Mouse (Mus musculus) skeletal muscle tissue, adult 2 months (tissue): ENCODE data around the gene Mrtfa.

ENCODE experiments used
- DNase-seq: peaks from one replicate; pipeline ENCODE4 v3.0.0-alpha.2; 2012; ENCODE audit warnings: low read depth, low spot score

Mrtfa gene

DNA sequence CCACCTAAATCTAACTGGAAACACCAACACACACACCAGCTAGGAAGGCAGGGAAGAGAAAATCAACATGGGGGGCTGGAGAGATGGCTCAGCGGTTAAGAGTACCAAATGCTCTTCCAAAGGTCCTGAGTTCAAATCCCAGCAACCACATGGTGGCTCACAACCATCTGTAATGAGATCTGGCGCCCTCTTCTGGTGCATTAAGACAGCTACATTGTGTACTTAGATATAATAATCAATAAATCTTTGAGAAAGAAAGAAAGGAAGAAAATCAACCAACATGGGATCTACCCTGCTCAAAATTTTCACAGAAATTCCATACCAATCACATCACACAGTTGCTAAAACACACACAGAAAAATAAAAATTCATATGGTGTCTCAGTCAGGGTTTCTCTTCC lies 34.1 kb downstream of the Mrtfa start:
- no peak for DNase-seq

DNA sequence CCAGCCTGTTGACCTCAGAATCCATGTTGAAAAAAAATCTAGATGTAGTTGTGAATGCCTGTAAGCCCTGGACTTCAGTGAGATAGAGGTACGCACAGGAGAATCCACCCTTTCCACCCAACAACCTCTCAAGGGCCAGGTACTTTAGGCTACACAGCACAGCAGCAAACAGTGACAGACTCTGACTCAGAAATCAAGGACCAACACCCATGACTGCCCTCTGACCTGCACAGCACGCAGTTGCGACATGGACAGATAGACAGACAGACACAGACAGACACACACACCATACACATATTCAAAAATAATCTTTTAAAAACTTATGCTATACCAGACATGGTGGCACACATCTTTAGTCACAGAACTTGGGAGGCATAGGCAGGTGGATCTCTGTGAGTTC lies 34.7 kb downstream of the Mrtfa start:
- DNase-seq = no peak

DNA sequence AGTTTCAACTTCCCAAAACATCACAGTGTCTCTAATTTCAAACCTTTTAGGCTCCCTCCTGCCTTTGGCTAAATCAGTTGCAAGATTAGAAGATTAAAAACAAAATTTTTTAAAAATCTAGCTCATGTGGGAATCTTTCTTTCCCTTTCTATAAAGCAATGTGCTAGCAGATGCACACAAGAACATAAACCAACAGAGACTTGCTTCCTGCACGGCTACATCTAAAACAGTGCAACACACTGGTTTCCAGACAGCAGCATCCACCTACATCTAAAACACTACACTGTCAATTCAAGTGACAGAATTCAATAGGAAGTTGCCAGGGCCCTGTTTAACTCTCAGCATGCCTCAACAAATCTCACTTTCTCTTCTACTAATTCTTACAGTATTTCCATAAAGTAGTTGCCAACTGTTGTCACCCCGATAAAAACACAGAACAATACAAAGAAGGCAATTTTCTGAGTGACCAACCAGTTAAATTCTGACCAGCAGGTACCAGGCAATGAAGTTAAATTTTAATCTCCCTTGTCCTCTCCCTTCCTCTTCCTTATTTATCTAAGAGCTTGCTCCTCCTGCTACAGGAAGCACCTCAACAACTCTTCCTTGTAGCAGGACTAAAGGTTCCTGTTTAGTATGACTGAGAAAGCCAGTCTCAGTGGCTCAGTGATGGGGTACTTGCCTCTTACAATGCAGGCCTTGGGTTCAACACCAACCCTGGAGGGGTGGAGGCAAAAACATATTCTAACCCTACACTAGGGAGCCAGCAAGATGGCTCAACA lies 35.5 kb downstream of the Mrtfa start:
- no peak for DNase-seq

DNA sequence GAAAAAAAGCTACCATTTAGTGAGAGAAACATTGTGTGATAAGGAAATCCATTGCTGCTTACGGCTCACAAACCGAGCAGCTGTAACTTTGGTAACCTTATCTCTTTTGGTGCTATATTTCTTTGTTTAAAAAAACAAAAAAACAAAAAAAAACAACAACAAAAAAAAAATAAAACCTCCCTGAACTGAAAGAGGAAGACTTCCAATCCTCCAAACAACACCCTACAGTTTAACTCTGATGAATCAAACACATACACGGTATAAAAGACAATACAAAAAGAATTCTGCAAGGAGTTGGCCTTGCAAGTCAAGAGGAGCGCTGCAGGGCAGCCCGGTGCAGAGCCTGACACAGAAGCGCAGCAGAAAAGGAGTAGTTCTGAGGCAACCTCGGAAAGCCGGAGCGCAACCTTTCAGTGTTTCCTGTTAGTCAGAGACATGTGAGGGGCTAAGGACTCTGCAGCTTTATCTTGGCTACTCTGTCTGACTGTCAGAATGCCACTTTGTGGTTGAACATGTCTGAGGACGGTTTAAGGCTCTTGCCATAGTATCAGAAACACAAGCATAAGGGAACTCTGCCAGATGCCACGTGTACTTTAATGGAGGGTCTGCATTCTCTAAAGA lies 48.5 kb downstream of the Mrtfa start:
- no peak for DNase-seq

DNA sequence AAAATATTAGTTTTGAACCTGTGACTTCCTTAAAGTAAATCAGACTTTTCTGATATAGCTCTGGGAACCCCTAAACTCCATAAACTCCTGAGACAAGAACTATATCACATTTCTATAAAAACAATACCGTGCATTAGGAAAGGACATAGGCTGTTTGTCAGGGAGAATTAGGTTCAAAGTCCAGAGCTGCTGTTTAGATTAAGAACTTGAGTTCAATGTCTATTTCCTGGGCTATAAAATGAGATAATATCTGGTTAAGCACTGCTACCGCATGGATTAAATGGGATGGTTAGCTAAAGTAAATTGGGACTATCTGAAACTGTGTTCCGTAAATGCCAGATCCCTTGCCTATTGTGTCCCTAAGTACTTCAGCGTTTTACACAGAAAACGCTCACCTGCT lies 50.6 kb downstream of the Mrtfa start:
- DNase-seq = no peak

DNA sequence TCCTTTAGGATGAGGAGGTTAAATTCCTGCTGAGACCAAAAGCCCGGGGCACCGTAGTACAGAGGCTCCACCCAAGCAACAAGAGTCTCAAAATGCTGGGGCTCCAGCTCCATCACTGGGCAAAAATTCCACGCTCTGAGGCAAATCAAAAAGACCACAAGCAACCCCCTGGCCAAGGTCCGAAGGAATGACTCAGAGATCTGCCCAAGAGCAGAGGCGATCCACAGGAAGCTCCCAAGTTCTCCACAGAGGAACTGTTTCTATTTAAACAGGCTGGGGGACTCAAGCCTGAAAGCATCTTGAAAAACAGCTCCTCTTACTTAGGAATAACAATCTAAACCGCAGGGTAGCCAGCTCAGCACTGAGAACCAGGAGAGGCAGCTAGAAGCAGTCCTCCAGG lies 53.3 kb downstream of the Mrtfa start:
- DNase-seq = peak; percentile 27

DNA sequence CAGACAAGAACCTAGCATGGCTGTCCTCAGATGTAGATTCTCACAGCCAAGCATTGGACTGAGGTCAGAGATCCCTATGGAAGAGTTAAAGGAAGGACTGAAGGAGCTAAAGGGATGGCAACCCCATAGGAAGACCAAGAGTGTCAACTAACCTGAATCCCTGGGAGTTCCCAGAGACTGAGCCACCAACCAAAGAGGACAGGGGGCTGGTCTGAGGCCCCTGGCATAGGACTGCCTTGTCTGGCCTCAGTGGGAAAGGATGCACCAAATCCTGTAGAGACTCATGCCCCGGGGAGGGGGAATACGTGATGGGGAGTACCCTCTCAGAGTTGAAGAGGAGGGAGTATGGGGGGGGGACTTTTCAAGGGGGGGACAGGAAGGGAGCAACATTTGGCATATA lies 56.8 kb downstream of the Mrtfa start:
- DNase-seq = no peak

DNA sequence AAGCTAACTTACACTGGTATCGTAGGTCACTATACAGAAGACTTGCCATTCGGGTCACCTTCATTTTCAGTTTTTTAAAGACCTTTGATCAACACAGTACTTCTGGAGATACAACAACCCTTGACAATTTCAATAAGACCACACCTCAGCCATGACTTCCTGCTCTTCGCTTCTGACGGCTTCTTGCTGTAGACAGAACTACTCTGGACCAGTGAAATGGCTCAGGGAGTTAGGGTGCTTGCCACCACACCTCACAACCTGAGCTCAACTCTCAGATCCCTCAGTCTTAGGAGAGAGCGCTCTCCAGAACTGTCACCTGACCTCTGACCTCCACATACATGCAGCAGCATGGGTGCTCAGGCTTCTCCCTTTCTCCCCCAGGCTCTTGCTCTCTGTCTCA lies 59.4 kb downstream of the Mrtfa start:
- no peak for DNase-seq

DNA sequence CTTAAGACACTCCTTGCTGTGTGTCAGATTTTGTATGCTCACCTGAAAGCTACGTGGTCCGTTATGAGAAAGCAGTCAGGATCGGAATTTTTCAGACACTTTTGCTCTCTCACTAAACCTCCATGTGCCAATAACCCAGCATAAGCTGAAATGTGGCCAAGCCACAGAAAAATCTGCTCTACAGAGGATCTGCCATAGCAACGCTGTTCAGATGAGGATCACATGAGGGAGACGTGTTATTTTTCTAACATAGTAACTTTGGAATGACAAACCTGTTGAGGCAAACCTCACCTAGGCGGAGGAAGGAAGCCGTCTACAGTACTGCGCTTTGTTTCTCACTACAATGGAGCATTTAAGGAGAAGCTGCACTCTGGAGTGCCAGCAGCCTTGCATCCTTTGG lies 60.6 kb downstream of the Mrtfa start:
- DNase-seq = no peak

DNA sequence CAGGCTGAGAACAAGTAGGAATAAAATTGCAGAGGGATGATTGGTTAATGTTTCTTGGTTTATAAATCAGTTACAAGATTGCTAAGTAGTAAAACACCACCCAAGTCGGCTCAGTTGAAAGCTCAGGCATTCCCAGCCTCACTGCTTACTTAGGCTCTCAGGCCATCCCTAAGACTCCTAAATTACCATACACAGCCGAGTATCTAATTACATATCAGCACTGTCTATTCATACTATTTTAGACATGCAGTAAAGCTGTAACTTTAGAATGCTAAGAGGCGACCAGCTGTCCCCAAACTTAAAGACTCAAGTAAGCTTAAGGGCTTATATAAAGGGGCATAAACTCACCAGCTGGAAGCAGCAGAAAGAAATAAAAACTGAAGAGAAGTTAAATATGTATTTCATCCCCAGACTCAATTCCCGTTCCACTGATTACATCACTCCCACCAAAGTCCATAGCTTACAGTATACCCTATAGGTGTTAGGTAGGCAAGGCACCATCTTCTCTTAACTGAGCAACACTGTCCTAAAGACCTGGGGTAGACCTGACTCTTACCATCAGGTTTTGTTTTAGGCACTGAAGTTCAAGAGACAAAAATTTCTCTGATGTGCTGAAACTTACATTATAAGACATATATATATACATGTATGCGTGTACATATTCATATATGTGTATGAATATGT lies 62.3 kb downstream of the Mrtfa start:
- no peak for DNase-seq

DNA sequence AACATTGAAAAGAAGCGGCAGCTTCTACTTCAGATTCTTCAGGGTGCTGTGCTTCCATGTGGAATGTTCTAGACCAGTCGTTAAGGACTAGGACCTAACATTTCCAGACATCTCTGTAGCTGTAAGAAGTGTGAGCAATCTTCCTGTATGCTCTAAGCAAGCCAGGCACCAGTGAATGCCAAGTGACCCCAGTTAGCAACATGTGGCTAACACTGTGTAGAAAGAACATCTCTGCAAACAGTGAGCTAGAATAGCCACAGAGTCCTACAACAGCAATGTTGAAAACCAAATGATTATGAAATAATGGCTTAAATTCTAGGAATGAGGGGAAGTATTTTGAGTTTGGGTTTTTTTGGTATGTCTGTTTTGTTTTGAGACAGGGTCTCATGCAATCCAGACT lies 66.3 kb downstream of the Mrtfa start:
- no peak for DNase-seq

DNA sequence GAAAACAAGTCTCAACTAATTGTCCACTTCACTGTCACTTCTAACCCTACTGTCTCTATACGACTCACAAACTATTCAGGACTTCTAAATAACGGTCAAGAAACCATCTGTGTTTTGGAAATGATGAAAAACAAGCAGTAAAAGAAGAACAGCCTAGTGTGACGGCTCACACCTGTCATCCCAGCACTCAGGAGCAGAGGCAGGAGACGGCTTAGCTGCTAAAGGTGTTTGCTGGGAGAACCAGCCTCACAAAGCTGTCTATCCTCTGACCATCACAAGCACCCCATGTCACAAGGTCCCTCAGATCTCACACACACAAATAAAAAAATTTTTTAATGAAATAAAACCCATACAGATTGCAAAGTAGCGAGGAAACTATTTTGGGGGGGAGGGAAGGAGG lies 67.4 kb downstream of the Mrtfa start:
- no peak for DNase-seq

DNA sequence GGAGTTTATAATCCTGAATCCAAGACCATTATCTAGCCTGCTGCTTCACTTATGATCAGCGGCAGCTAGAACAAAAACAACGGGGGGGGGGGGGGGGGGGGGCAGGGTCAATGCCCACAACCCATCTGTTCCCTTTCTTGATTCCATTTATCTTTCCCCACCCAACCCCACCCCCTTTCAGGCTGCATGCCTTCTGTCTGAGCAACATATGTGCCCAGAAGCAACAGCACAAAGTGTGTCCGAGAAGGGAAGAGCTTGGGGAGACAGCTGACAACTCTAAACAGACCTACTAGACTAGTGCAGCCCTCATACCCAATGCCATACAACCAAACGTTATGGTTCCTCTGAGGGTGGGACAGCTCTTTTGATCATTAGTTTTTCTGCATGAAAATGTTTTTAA lies 68.0 kb downstream of the Mrtfa start:
- no peak for DNase-seq

DNA sequence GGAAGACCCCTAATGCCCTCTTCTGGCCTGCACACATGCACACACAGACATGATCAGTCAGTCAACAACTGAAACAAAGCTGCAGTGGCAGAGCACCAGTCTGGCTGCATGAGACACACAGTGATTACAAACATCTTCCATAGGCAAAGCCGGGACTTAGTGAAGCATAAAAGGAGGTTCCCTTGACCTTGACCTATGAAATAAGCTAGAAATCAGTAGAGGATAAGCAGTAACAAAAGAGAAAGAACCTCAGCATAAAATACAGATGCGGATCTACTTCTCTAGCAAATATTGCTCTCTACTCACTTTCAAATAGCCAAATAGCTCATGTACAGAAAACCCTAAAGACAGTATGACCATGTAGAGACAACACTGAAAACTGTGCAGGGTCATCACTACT lies 68.5 kb downstream of the Mrtfa start:
- no peak for DNase-seq

DNA sequence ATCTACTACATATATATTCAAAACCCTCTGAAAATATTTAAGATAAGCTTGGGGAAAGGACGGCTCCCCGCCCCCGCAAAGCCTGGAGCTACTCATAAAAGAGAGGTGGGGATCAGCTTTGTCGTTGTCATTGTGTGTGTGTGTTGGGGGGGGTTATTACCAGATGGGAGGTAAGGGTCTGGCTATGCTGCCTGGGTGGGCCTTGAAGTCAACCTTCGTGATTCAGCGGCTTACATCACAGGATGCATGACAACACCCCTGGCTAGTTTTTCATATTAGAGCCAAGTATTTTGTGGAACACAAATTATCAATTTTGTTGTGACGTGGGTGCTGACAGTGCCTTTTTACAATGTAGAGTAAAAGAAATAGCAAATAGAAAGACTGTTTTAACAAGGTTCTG lies 69.6 kb downstream of the Mrtfa start:
- DNase-seq = no peak

DNA sequence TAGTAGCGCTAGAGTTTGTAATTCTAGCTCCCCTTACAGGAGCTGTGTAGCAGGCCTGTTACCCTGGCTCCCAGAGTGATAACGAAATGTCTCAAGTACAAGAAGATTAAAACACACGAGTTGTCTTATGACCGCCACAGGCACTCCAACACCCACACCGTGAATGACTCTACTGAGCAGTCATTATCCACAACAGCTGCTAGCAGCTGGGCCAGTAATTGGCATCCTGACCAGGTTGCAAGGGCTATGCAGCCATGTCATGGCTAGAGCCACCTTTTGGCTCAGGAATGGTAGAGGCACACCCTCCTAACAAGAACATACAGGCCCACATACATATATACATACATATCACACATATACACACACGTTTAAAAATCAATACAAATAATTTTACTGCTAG lies 70.4 kb downstream of the Mrtfa start:
- DNase-seq = no peak

DNA sequence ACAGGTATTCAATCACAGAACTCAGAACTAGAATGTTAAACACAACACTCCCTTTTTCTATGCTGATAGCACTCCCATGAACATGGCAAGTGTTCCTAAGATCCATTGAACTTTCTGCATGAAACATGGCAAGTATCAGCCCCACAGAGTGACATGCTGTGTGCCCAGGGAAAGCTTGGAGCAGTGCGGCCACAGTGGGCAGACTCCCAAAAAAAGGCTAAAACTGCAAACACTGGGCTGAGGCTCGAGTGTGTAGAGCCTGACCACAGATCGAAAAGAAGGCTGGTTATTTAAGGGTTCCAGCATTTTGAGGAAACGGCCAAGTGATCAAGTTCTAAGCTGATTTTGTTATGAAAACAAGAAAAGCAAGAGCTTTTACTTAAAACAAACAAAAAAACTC lies 72.3 kb downstream of the Mrtfa start:
- DNase-seq = no peak

DNA sequence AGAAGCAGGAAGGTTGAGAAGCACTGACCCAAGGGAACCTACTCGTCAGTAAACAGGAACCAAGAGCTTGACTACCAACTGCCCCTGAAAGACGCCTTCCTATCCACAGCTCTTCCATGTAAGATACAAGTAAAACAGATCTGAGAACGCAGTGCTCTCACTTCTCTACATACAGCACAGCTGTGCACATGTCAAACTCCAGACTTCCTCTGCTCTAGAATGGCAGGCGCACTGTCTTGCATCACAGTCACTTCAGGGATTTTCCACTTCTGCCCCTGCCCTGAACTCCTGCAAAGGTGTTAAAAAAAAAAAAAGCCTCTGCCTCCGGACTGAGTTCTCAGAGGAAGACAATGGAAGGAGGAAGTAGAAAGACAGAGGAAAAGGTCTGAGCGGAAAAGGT lies 78.0 kb downstream of the Mrtfa start:
- peak; percentile 41 for DNase-seq

DNA sequence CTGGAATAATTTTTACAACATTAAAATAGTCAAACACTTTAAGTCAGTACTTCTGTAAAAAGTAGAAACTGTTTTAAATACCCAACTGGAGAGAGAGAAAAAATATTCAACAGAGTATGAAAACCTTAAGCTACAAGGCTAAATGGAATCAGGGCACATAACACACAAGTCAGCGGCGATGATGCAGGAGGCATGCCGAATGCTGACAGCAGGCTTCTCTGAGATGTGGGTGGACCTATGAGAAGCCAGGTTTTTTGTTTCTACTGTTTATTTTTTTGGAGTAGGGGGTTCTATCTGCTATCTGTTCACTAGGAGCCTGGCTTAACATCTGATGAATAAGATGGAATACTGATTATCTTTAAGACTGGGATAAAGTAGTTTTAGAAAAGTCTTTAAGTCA lies 80.2 kb downstream of the Mrtfa start:
- no peak for DNase-seq

DNA sequence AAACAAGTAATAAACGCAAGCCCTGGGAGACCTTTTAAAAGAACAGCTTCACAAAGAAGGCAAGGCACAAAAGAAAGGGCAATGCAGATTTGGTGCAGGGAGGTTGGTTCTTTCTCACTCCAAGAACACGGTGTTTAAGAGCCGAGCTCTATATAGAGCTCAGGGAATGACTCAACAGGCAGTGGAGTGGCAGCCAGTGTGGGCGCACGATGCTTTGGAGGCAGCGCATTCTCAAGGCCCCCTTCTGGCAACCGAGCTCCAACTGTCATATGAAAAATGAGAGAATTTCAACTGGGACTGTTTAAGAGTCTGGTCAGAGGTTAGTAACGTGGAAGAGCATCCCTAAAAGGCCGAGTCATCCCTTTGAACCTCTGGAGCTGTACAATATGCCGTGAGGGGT lies 84.6 kb downstream of the Mrtfa start:
- DNase-seq = no peak

DNA sequence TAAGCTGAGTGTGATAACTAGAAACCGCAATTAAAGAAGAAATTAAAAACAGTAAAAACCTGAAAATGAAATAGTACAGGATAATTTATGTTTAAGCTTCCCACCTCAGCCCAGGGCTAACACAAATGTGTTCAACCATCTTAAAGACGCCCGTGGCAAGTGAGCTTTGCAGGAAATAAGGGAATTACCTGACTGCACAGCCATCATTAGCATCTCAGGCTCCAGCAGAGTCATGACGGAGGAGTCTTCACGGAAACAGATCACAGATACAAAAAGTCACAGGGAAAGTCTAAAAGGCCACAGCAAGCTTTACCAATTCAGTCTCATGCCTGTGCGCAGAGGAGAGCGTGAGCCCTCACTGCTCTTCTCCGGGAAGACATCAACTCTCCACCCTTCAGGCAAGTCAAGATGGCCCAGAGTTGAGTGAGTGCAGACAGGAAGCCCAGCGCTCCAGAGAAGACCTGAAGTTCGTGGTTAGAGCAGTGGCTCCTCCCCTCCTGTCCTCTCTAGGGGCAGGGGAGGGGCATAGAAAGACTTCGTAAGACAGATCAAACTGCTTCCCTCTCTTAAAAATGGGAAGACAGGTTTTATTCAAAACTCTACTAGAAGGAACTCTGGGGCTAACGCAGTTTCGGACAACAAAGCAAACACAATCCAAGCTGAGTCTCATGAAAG lies 85.8 kb downstream of the Mrtfa start:
- no peak for DNase-seq

DNA sequence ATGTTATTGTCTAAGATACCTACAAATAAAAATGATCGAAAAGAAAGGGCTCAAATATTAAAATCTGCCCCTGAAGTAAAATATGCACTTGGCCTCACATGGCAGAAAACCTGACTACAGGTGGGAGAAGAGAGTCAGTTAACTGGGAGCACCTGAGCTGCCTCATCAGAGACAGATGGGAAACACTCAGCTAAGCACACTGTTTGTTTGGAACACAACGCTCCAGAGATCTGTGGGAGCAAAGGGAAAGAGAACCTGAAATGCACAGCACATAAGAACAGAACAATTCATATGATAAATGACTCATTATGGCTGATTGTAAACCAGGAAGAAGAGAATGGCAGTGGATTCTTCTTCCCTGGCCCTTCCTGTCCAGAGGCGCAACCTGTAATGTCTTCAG lies 87.1 kb downstream of the Mrtfa start:
- no peak for DNase-seq
